Mouse (Mus musculus): ENCODE data around the gene Tom1l1.

DNA sequence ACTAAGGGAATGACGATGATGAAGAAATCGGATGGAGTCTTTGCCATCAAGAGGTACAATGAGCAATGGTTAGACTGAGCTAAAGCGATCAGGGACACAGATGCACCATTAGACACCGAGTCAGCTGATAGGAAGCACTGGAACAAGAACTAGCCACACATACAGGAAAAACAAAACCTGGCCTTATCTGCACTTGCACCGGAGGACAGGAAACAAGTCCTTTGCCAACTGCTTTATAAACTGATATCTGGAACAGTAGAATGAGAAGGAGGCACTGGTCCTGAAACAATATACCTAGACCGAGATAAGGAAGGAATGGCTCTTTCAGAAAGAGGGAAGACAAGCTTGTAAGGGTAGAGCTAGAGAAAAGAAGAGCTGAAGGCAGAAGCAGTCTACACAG lies 73.4 kb downstream of the Tom1l1 start:
- no peak for TF ChIP-seq CTCF (IDR thresholded peaks at IDR 0.05; ENCODE audit: borderline replicate concordance, control insufficient read depth, extremely low read depth, insufficient read depth, low read length, poor library complexity)
- TF ChIP-seq POLR2A (IDR thresholded peaks at IDR 0.05; ENCODE audit: control insufficient read depth, extremely low read depth, insufficient read depth, low read length, poor library complexity), result no peak
